Mouse (Mus musculus) WW6 (cell line): ENCODE results near the gene Snx12.
"Not testable (repeated sequence)": the region's sequence is repeated elsewhere in the genome, so short reads cannot be mapped to it uniquely, and the experiment has no call there.

Experiments
- DNase-seq: peaks from one replicate; pipeline ENCODE4 v3.0.0-alpha.2; 2013; ENCODE audit warnings: low read depth, low spot score

Snx12 gene

GRCm38 (mm10) chrX:101131992-101132791 lies 90.2 kb downstream of the Snx12 start:
- no peak for DNase-seq

GRCm38 (mm10) chrX:101131001-101131400 lies 91.4 kb downstream of the Snx12 start:
- peak; percentile 11 for DNase-seq

- no peak for DNase-seq
Observed at GRCm38 (mm10) chrX:101128559-101128958, 93.8 kb downstream of the Snx12 start.

GRCm38 (mm10) chrX:101126977-101127376 lies 95.4 kb downstream of the Snx12 start:
- no peak for DNase-seq

- DNase-seq: no peak
Observed at GRCm38 (mm10) chrX:101126474-101126955, 95.8 kb downstream of the Snx12 start.

GRCm38 (mm10) chrX:101120546-101120945 lies 101.8 kb downstream of the Snx12 start:
- DNase-seq: no peak

- DNase-seq: no peak
Observed at GRCm38 (mm10) chrX:101085920-101086319, 136.4 kb downstream of the Snx12 start, which contains the start of gene Slc7a3. Gene Slc7a3, minus strand, starts transcription at chrX:101086020.

GRCm38 (mm10) chrX:101085211-101085610 lies 137.2 kb downstream of the Snx12 start:
- DNase-seq: not testable (repeated sequence)

GRCm38 (mm10) chrX:101084192-101084591 lies 138.2 kb downstream of the Snx12 start:
- DNase-seq: peak; percentile 18

GRCm38 (mm10) chrX:101065245-101065644 lies 157.1 kb downstream of the Snx12 start:
- no peak for DNase-seq

- DNase-seq: no peak
Observed at GRCm38 (mm10) chrX:101063503-101063902, 158.9 kb downstream of the Snx12 start.

GRCm38 (mm10) chrX:101059541-101059940 lies 162.8 kb downstream of the Snx12 start, which contains the start of gene Tex11:
Gene Tex11, minus strand, starts transcription at chrX:101059667.
- no peak for DNase-seq
